Mouse (Mus musculus): ENCODE data around the gene Hint1. TPM values are rescaled to one million over a fixed set of nuclear protein-coding genes. Genes with fewer than 3 reads are reported as not detected.

The Hint1 gene
- polyA plus RNA-seq, 1 experiment from 2014 or later, result 815 TPM

- POLR2A ChIA-PET, result interaction anchor here (1.5 kb wide), 1 partner anchor 10 kb away, joined by 3 read pairs; no protein-coding TSS in a partner anchor
Measured at GRCm38 (mm10) chr11:54861471-54862420, 4.4 kb upstream of the Hint1 start.

DNA sequence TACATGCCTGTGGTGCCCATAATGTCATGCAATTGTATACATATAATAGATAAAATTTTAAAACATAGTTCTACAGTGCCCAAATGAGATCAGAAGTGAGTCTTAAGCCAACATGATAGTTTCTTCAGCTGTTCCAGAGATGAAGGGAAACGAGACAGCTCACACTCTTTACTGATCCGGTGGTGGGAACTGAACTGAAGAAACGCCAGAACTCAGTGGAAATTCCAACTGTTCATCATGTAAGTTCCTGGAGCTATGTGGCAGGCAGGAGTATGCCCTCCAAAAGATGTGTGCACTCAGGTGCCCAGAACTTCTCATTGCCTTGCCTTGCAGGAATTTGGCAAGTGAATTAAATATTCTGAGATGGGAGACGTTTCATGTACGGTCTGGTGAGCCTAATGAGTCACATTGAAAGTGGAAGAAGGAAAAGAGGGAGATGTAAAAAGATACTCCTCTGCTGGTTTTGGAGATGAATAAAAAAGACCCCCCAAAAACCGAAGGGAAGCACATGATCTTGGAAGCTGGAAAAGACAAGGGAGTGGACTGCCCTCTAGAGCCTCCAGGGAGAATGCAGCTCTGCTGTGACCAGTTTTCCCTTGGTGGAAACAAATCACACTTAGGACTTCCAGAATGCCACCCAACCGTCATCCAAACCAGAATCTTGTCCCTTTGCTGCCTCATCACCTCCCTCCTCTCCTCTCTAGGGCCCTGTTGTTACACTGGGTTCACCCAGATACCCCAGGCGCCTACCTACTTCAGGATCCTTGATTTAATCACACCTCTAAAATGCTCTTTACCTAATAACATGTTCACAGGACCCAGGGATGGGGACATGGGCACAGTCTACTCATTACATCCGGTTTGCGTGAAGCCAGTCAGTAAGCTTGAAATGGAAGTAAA lies 3.3 kb upstream of the Hint1 start:
- POLR2A ChIA-PET, result interaction anchor here (0.6 to 1.5 kb wide), 2 partner anchors 9 to 82 kb away, joined by 3 read pairs; no protein-coding TSS in a partner anchor
- peak; percentile 86 for TF ChIP-seq CTCF (IDR thresholded peaks at IDR 0.05)
- in situ Hi-C loops (cut with MboI; ENCODE audit: low pct_unique_long_range_greater_than_20kb), result loop anchor here (5.0 to 10.0 kb wide), 3 partner anchors 76 to 308 kb away; partner anchors contain the start of gene Cdc42se2
- DNase-seq (ENCODE audit: low read depth, low spot score), result no peak
- ATAC-seq, result peak; percentile 3
- CTCF ChIA-PET, result interaction anchor here (0.8 to 1.9 kb wide), 8 partner anchors 9 to 170 kb away, joined by 3 to 5 read pairs (median 3); no protein-coding TSS in a partner anchor
- H3K27me3 ChIP-seq, result no peaks in the 10 kb centered on the region

More at GRCm38 (mm10) chr11:54861471-54862420, 4.4 kb upstream of the Hint1 start:
- in situ Hi-C loops (cut with MboI; ENCODE audit: low pct_unique_long_range_greater_than_20kb), result loop anchor here (5.0 to 10.0 kb wide), 3 partner anchors 74 to 307 kb away; partner anchors contain the start of gene Cdc42se2
- DNase-seq (ENCODE audit: low read depth, low spot score) (no peak), ATAC-seq (no peak)
- TF ChIP-seq CTCF (IDR thresholded peaks at IDR 0.05), result no peak
- no peaks in the 10 kb centered on the region for H3K27me3 ChIP-seq
- CTCF ChIA-PET, result interaction anchor here (1.1 to 1.9 kb wide), 5 partner anchors 132 to 169 kb away, joined by 3 to 5 read pairs (median 4); no protein-coding TSS in a partner anchor

GRCm38 (mm10) chr11:54865330-54866085 lies 675 bp upstream of the Hint1 start:
- H3K27me3 ChIP-seq, result no peaks in the 10 kb centered on the region
- no peak for ATAC-seq
- no peak for DNase-seq (ENCODE audit: low read depth, low spot score)
- no peak for TF ChIP-seq CTCF (IDR thresholded peaks at IDR 0.05)
- in situ Hi-C loops (cut with MboI; ENCODE audit: low pct_unique_long_range_greater_than_20kb), result loop anchor here (10.0 kb wide), 1 partner anchor 311 kb away; no protein-coding TSS in a partner anchor
- POLR2A ChIA-PET, result no interaction called here
- CTCF ChIA-PET, result interaction anchor here (0.7 kb wide), 1 partner anchor 79 kb away, joined by 3 read pairs; no protein-coding TSS in a partner anchor

GRCm38 (mm10) chr11:54867049-54867385 lies 834 bp downstream of the Hint1 start:
- CTCF ChIA-PET, result interaction anchor here (2.4 kb wide), 1 partner anchor 61 kb away, joined by 8 read pairs; no protein-coding TSS in a partner anchor
- in situ Hi-C loops (cut with MboI; ENCODE audit: low pct_unique_long_range_greater_than_20kb), result loop anchor here (10.0 kb wide), 1 partner anchor 312 kb away; no protein-coding TSS in a partner anchor
- no peaks in the 10 kb centered on the region for H3K27me3 ChIP-seq
- POLR2A ChIA-PET, result no interaction called here
- ATAC-seq (no peak), DNase-seq (ENCODE audit: low read depth, low spot score) (no peak)
- no peak for TF ChIP-seq CTCF (IDR thresholded peaks at IDR 0.05)

DNA sequence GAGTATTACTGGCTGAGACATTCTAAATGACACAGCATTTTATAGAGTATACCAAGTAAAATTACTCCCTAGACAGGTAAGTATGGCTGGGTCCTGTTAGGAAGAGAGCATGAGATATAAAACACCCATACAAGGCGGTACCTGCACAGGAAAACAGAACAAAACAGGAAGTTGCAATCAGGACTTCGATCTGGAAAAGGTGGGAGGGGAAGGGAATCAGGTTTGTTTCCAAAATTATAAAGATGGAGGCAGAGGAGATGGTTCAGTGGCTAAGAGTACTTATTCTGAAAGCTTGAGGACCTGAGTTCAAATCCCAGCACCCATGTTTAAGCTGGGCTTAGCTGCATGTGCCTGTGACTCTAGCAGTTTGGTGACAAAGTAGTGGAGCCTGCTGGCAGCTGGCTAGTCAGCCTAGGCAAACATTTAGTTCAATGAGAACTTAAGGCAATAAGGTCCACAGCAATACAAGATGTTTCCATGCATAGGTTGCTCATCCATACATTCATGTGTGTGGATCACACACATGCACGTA lies 1.8 kb downstream of the Hint1 start:
- H3K27me3 ChIP-seq, result no peaks in the 10 kb centered on the region
- DNase-seq (ENCODE audit: low read depth, low spot score) (no peak), ATAC-seq (no peak)
- ChIA-PET CTCF (interaction anchor here (2.4 kb wide), 1 partner anchor 60 kb away, joined by 8 read pairs; no protein-coding TSS in a partner anchor), POLR2A (no interaction called here)
- TF ChIP-seq CTCF (IDR thresholded peaks at IDR 0.05), result no peak
- in situ Hi-C loops (cut with MboI; ENCODE audit: low pct_unique_long_range_greater_than_20kb), result loop anchor here (10.0 kb wide), 1 partner anchor 313 kb away; no protein-coding TSS in a partner anchor

GRCm38 (mm10) chr11:54868445-54868844 lies 2.3 kb downstream of the Hint1 start:
- ChIA-PET CTCF (interaction anchor here (0.7 to 2.4 kb wide), 2 partner anchors 10 to 60 kb away, joined by 3 to 8 read pairs; no protein-coding TSS in a partner anchor), POLR2A (interaction anchor here (1.0 kb wide), 1 partner anchor 160 kb away, joined by 9 read pairs; no protein-coding TSS in a partner anchor)
- ATAC-seq (no peak), DNase-seq (ENCODE audit: low read depth, low spot score) (no peak)
- H3K27me3 ChIP-seq, result no peaks in the 10 kb centered on the region
- in situ Hi-C loops (cut with MboI; ENCODE audit: low pct_unique_long_range_greater_than_20kb), result loop anchor here (10.0 kb wide), 1 partner anchor 314 kb away; no protein-coding TSS in a partner anchor
- no peak for TF ChIP-seq CTCF (IDR thresholded peaks at IDR 0.05)

DNA sequence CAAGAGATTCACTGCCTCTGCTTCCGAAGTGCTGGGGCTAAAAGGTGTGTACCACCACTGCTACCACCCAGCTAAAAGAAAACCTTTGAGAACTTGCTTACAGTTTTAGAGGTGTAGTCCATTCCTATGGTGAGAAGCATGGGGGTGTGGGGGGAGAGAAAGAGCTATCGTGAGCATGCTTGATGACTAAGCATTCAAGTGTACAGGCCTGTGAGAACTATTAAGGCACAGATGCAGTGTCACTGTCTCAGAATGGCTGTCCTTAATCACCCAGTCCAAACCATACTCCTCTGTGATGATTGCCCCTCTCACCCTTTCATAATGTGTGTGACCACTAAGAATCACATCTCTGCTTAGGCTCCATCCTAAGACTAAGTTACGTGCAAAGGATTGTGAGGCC lies 3.1 kb downstream of the Hint1 start:
- DNase-seq (ENCODE audit: low read depth, low spot score) (no peak), ATAC-seq (no peak)
- TF ChIP-seq CTCF (IDR thresholded peaks at IDR 0.05), result no peak
- CTCF ChIA-PET, result interaction anchor here (0.7 to 2.4 kb wide), 2 partner anchors 10 to 59 kb away, joined by 3 to 8 read pairs; no protein-coding TSS in a partner anchor
- in situ Hi-C loops (cut with MboI; ENCODE audit: low pct_unique_long_range_greater_than_20kb), result loop anchor here (10.0 kb wide), 1 partner anchor 315 kb away; no protein-coding TSS in a partner anchor
- POLR2A ChIA-PET, result interaction anchor here (1.0 kb wide), 1 partner anchor 159 kb away, joined by 9 read pairs; no protein-coding TSS in a partner anchor
- H3K27me3 ChIP-seq, result no peaks in the 10 kb centered on the region

DNA sequence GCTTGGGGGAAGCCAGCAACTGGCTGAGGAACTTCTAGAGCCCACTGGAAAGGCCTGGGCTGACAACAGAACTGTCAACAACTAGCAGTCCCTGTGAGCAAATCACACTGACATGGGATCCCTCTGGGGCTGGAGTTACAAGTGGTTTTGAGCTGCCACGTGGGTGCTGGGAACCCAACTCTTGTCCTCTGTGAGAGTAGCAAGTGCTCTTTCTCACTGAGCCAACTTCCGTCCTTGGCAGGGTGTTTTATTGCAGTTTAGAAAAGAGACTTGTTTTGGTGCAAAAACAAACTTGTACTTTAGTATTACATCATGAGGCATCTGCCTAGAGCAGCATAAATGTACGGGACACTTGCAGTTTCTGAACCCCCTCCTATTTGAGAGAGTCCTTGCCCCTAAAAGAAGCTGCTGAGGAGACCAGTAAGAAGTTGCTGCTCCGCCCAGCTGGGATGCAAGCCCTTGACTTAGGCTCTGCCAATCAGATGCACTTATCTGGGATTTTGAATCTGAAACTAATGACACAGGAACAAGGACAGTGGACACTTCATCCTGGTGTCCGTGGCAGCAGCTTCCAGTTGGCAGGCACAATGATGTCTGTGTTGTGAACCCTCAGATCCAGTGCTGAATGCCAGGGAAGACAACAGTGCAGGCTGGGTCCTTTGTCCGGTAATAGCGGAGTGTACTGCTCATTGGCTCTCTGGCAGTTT lies 5.8 kb downstream of the Hint1 start:
- ATAC-seq (no peak), DNase-seq (ENCODE audit: low read depth, low spot score) (no peak)
- ChIA-PET CTCF (interaction anchor here (0.9 to 1.9 kb wide), 2 partner anchors 9 to 56 kb away, joined by 3 to 9 read pairs; no protein-coding TSS in a partner anchor), POLR2A (interaction anchor here (1.1 to 1.3 kb wide), 3 partner anchors 10 to 110 kb away, joined by 3 read pairs; no protein-coding TSS in a partner anchor)
- no peak for TF ChIP-seq CTCF (IDR thresholded peaks at IDR 0.05)
- in situ Hi-C loops (cut with MboI; ENCODE audit: low pct_unique_long_range_greater_than_20kb), result loop anchor here (10.0 kb wide), 1 partner anchor 283 kb away; the partner anchor contains the start of gene Slc36a3
- no peaks in the 10 kb centered on the region for H3K27me3 ChIP-seq

Measured in Patski (cell line).